Mouse (Mus musculus): ENCODE data around the gene Fyb. TPM values are rescaled to one million over a fixed set of nuclear protein-coding genes. Genes with fewer than 3 reads are reported as not detected.

Fyb gene
- total RNA-seq, 2 experiments from 2014 or later, result 34.7 to 43.9 TPM

GRCm38 (mm10) chr15:6658081-6658480 lies 135.4 kb downstream of the Fyb start:
- no peak for DNase-seq

DNA sequence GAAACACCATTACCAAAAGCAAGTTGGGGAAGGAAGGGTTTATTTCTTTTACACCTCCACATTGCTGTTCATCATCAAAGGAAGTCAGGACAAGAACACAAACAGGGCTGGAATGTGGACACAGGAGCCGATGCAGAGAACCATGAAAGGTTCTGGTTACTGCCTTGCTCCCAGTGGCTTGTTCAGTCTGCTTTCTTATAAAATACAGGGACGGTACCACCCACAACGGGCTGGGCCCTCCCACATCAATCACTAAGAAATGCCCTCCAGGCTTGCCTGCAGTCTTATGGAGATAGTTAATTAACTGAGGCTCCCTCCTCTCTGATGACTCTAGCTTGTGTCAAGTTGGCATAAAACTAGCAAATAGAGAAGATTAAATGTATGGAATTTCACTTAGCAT lies 139.3 kb downstream of the Fyb start:
- DNase-seq, result no peak

GRCm38 (mm10) chr15:6663991-6664390 lies 141.3 kb downstream of the Fyb start:
- no peak for DNase-seq

DNA sequence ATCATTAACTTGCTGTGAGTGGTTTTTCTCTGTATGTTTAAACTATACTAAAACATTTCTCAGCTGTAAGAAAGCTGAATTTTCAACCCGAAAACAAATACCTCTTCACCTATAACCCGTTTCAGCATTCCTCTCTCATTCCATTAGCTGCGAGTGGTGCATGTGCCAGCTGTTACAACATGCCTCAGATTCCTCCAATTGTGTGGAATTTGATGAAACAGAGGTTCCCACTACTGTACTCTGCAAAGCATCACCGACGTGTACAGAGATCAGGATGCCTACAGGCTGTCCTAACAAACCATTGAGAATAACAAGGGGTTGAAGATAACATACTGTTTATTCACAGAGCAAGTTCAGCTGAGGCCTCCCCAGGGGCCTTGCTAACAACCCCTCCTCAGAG lies 143.4 kb downstream of the Fyb start:
- DNase-seq, result no peak

GRCm38 (mm10) chr15:6668793-6669437 lies 146.3 kb downstream of the Fyb start:
- no peak for DNase-seq

DNA sequence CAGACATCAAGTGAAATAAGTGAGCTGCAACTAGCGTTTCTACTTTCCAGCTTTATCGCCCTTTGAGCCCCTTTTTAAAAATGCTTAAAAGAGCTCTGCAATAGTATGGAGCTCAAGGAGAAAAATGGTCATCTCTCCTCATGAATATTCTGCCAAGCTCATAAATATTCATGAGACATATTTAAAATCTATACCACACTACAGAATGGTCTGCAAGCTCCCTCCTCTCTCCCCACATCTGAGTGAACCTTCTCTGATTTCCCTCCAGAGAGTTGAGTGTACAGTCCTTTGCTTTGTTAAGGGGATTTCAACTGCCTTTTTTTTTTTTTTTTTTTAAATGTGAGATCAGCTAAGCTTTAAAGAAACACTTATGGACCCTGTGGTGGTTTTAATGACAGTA lies 155.8 kb downstream of the Fyb start:
- no peak for DNase-seq

DNA sequence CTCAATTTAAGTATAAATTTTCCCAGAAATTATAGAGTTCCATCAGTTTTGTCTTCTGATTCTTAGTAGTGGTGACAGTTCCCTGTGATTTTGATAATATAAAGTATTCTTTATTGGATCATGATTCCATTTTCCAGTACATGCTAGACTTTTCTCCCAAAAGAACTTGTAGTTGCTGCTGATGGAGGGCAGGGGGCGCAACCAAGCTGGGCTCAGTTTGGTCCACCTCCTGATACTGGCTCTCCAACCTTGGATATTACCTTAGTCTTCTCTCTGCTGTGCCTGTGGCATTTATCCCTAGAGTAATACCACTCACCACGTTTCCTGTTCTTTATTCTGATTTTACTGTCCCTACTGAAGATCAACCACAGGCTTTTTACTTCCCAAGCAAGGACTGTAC lies 179.5 kb downstream of the Fyb start:
- DNase-seq, result peak; percentile 64

GRCm38 (mm10) chr15:6705351-6705901 lies 182.8 kb downstream of the Fyb start:
- DNase-seq, result no peak

DNA sequence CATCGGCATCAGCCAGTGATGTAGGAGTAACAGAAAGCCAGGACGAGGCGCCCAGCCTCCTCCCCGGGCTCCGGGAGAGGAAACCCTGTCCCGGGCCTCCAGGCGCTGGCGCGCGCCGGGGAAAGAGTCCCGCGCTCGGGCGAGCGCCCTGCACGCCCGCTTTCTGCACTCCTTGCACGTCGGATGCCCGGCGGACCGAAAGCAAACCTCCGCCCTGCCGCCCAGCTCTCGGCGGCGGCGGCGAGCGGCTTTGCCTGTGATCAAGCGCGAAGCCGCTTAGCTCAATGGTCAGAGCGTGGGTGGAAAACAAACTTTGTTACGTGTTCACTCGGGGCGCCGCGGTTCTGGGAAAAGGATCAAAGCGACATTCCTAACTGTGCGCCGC lies 184.9 kb downstream of the Fyb start:
- DNase-seq, result peak; percentile 77

DNA sequence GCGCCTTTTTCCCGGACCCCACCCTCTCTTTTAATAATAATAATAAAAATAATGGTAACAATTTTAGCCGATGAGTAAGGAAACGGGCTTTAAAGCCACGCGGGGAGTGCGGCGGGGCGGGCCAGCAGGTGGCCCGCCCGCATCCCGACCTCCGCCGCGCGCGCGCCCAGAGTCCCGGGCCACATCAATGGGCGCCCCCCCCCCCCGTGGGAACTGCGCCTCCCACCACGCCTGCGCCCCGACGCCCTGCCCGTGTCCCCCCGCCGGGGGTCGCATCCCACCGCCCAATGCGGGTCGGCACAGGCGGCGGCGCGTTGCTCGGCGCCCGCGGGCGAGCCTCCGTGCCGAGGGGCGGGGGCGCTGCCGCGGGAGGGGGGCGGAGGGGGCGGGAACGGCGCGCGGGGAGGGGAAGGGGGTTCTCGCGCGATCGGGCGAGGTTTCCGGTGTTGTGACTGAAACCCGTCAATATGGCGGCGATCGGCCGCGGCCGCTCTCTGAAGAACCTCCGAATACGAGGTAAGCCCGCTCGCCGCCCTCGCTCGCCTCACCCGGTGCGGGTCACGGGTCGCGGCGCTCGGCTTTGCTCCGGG lies 185.4 kb downstream of the Fyb start, which contains the start of gene Rictor:
Rictor (plus strand) TSS at position 444 of the 590 bp plus-strand sequence.
- DNase-seq, result peak; percentile 93

GRCm38 (mm10) chr15:6708526-6709441 lies 186.1 kb downstream of the Fyb start:
- peak; percentile 52 for DNase-seq

- DNase-seq, result no peak
These were observed 187.0 kb downstream of the Fyb start for GRCm38 (mm10) chr15:6709618-6710017.

DNA sequence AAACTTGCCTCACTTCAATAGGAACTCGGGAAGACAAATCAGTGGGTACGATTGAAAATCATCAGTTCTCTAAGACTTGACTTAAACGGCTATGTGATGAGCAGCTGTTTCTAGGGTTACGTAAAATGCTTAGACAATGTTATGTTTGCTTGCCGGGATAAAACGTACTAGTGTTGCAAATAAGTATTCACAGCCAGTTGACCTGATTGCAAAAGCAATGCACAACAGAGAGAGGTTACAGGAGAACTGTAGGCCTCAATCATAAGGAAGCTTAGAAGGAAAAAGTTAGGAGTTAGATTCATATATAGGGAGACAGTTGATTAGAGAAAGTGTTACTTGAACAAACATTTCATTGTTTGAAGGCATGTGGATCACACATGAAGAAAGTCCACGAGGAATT lies 187.7 kb downstream of the Fyb start:
- no peak for DNase-seq

- no peak for DNase-seq
These were observed 188.6 kb downstream of the Fyb start for GRCm38 (mm10) chr15:6711226-6711625.

Other genes starting within 250 kb of the Fyb start
- gene Dab2, start 223.1 kb upstream of the Fyb start, total RNA-seq (2021), result 100 to 1,000 TPM; 305 to 358 TPM
- 1 to 10 TPM; 2.5 to 3.0 TPM for gene C9, start 77.5 kb upstream of the Fyb start, total RNA-seq (2021)
- 10 to 100 TPM; 23.5 to 27.0 TPM for gene Rictor, start 185.5 kb downstream of the Fyb start, total RNA-seq (2021)